Mouse (Mus musculus) lung, postnatal 0 days (tissue): ENCODE results near the gene Tcp1.
A peak's percentile ranks its signal among the peaks of the same experiment; 100 is the strongest.

Experiments used
- CTCF ChIP-seq: IDR thresholded peaks from 2 replicates; pipeline ENCODE4 v1.5.1; 2016; ENCODE audit warnings: antibody characterized with exemption, mild to moderate bottlenecking
- EP300 ChIP-seq: IDR thresholded peaks from 2 replicates; pipeline ENCODE4 v1.6.1; 2016; ENCODE audit warnings: antibody characterized with exemption, mild to moderate bottlenecking, control low read depth

- TF ChIP-seq CTCF (peak; percentile 89), EP300 (no peak)
Observed at GRCm38 (mm10) chr17:12880178-12880577, 35.3 kb upstream of the Tcp1 start.
